ENCODE assay signal across 10 mouse cellular contexts in the genomic region with DNA sequence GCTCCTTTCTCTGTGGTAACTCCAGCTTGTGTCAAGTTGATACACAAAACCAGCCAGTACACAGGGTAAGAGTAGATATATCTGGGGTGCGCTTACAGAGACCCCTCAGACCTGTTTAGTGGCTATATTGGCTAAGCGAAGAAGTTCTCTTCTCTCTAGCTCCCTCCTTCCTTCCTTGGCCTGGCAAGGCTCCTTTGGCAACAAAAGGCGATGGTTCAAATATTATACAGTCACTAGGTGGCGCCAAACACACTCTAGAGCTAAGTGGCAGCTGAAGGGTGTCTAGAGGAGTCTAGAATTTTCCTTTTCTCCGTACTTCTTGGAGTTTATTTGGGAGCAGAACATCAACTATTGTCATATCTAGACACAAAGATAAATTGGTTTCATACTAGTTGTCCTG. TPM values are rescaled to one million over a fixed set of nuclear protein-coding genes. Genes with fewer than 3 reads are reported as not detected.
A peak's percentile ranks its signal among the peaks of the same experiment; 100 is the strongest.
DNase-seq lines count a peak whose midpoint lies in the region; ATAC-seq and TF ChIP-seq lines count a peak whose summit lies in the region.
"Had no signal": no experiment of that assay in that cellular context is flagged by ENCODE, and none has a peak within 500 bp of the region (broad histone marks: within the 10 kb centered on the region; RNA-seq: fewer than 3 reads in every experiment).

No protein-coding gene starts in this region.

- no peak for ATAC-seq in embryonic facial prominence, embryonic 14.5 days (ENCODE audit: low read depth)

- no peaks in the 10 kb centered on the region for H3K79me2 ChIP-seq in heart, adult 2 months (replicated peaks; ENCODE audit: control insufficient read depth, insufficient read depth, low read length)

- no peak overlapping the region for H3K9ac ChIP-seq in heart, adult 2 months (ENCODE audit: low read depth, low read length)
- H3K9ac ChIP-seq in embryonic facial prominence, embryonic 14.5 days (ENCODE audit: low read depth, low read length): no peak overlapping the region
- H3K9ac ChIP-seq: limb, embryonic 12.5 days had no signal

- H3K36me3 ChIP-seq in heart, adult 2 months (ENCODE audit: control insufficient read depth, insufficient read depth, low read length): no peaks in the 10 kb centered on the region
- no peaks in the 10 kb centered on the region for H3K36me3 ChIP-seq in embryonic facial prominence, embryonic 14.5 days (ENCODE audit: control insufficient read depth, insufficient read depth, low read length)
- H3K36me3 ChIP-seq: limb, embryonic 12.5 days had no signal

- TF ChIP-seq CTCF in heart, adult 2 months (IDR thresholded peaks at IDR 0.05): peak; percentile 76
- peak; percentile 70 for TF ChIP-seq CTCF in left cerebral cortex, adult 2 months (IDR thresholded peaks at IDR 0.05)

- WGBS in heart, adult 2 months: 16% methylated on average over 5 of the region's 5 CpGs
- WGBS in embryonic facial prominence, embryonic 14.5 days: 26% methylated on average over 5 of the region's 5 CpGs

- H3K4me3 ChIP-seq in heart, adult 2 months: no peak overlapping the region
- H3K4me3 ChIP-seq in embryonic facial prominence, embryonic 14.5 days (ENCODE audit: low read depth, low read length): no peak overlapping the region
- no peak overlapping the region for H3K4me3 ChIP-seq in left cerebral cortex, adult 2 months
- H3K4me3 ChIP-seq: limb, embryonic 12.5 days had no signal

- no peaks in the 10 kb centered on the region for H3K9me3 ChIP-seq in embryonic facial prominence, embryonic 14.5 days (ENCODE audit: control insufficient read depth, low read length)
- H3K9me3 ChIP-seq: limb, embryonic 12.5 days had no signal

- TF ChIP-seq EP300 in heart, adult 2 months (IDR thresholded peaks at IDR 0.05; ENCODE audit: insufficient read depth, low read depth, low read length): no peak

- H3K27ac ChIP-seq in heart, adult 2 months: no peak overlapping the region
- no peak overlapping the region for H3K27ac ChIP-seq in embryonic facial prominence, embryonic 14.5 days (replicated peaks; ENCODE audit: low read depth, low read length)
- no peak overlapping the region for H3K27ac ChIP-seq in left cerebral cortex, adult 2 months
- H3K27ac ChIP-seq: limb, embryonic 12.5 days had no signal

- no peak for TF ChIP-seq POLR2A in heart, adult 2 months (IDR thresholded peaks at IDR 0.05; ENCODE audit: insufficient read depth, low read depth, low read length)

- H3K4me1 ChIP-seq in heart, adult 2 months (ENCODE audit: control insufficient read depth, insufficient read depth, low read length): no peaks in the 10 kb centered on the region
- H3K4me1 ChIP-seq in embryonic facial prominence, embryonic 14.5 days (ENCODE audit: control insufficient read depth, insufficient read depth, low read length): no peaks in the 10 kb centered on the region
- H3K4me1 ChIP-seq: limb, embryonic 12.5 days had no signal

- intact Hi-C loops in heart, adult 2 months (cut with DNase I): loop anchor here (2.0 to 10.0 kb wide), 4 partner anchors 39 to 385 kb away; partner anchors contain the start of gene Ces1a
- intact Hi-C loops in heart, postnatal 25 days (cut with DNase I): loop anchor here (2.0 to 5.0 kb wide), 4 partner anchors 37 to 485 kb away; partner anchors contain the start of gene Ces1a
- intact Hi-C loops in left cerebral cortex, adult 2 months (cut with DNase I): loop anchor here (1.0 to 5.0 kb wide), 4 partner anchors 37 to 485 kb away; partner anchors contain the start of gene Ces1a

- H3K4me2 ChIP-seq in embryonic facial prominence, embryonic 14.5 days (ENCODE audit: low read depth, low read length): no peak overlapping the region
- H3K4me2 ChIP-seq: limb, embryonic 12.5 days had no signal

- no peaks in the 10 kb centered on the region for H3K27me3 ChIP-seq in heart, adult 2 months (ENCODE audit: control insufficient read depth, insufficient read depth, low read length)
- H3K27me3 ChIP-seq in embryonic facial prominence, embryonic 14.5 days (replicated peaks; ENCODE audit: control insufficient read depth, insufficient read depth, low read length): no peaks in the 10 kb centered on the region
- H3K27me3 ChIP-seq: limb, embryonic 12.5 days had no signal

- no peak for DNase-seq in heart, adult 2 months
- DNase-seq in heart, postnatal 25 days (ENCODE audit: low spot score): no peak
- peak; percentile 63 for DNase-seq in 416B (ENCODE audit: low read depth)
- peak; percentile 88 for DNase-seq in NIH3T3 (ENCODE audit: low read depth)
- peak; percentile 77 for DNase-seq in embryonic facial prominence, embryonic 14.5 days (ENCODE audit: low spot score)
- DNase-seq in left cerebral cortex, adult 2 months (ENCODE audit: extremely low spot score in 1 of 2, low spot score in 2 of 2): peak; percentile 34 to 56
- peak; percentile 59 for DNase-seq in retina, postnatal 7 days (ENCODE audit: low read depth, low spot score)
- DNase-seq in spleen, postnatal 10 days (ENCODE audit: low spot score in 2 of 2): no peak

RNA-seq across cellular contexts. Expression of gene Ces1a, which starts 37.7 kb away (rescaled TPM):
- total RNA-seq in heart, adult 2 months (2021): not detected
- not detected in 2 replicates for polyA plus RNA-seq in heart, adult 2 months (2012; rRNA removed)
- not detected for total RNA-seq in heart, postnatal 25 days (2021)
- polyA plus RNA-seq in embryonic facial prominence, embryonic 14.5 days (2014; fragmentation: Nextera tagmentation; extraction: Ambion mirVana): not detected in 2 replicates
- under 1 TPM in 1 of 2 experiments, not detected in 1; 0.27 TPM for total RNA-seq in left cerebral cortex, adult 2 months (2021)
- polyA plus RNA-seq: limb, embryonic 12.5 days; stomach, embryonic 14.5 days had no signal

RNA-seq across cellular contexts. Expression of gene Slc6a2, which starts 50.4 kb away (rescaled TPM):
- under 1 TPM; 0.08 to 0.14 TPM for total RNA-seq in heart, adult 2 months (2021)
- polyA plus RNA-seq in heart, adult 2 months (2012; rRNA removed): 0.18 and 0.23 TPM in 2 replicates
- total RNA-seq in heart, postnatal 25 days (2021): under 1 TPM; 0.05 to 0.08 TPM
- 1.00 and 1.7 TPM in 2 replicates for polyA plus RNA-seq in embryonic facial prominence, embryonic 14.5 days (2014; fragmentation: Nextera tagmentation; extraction: Ambion mirVana)
- under 1 TPM; 0.09 to 0.14 TPM for total RNA-seq in left cerebral cortex, adult 2 months (2021)

Comparison
In these comparisons a context has a peak if more than half of its experiments do, and no peak if none do; other contexts are left out.
1. DNase-seq: peak in 416B (single experiment), NIH3T3 (single experiment), embryonic facial prominence, embryonic 14.5 days (single experiment), left cerebral cortex, adult 2 months (2 of 2) and retina, postnatal 7 days (single experiment); none in heart, adult 2 months (0 of 2), heart, postnatal 25 days (single experiment) and spleen, postnatal 10 days (0 of 2).